ENCODE assay signal across 8 mouse cellular contexts in the genomic region with DNA sequence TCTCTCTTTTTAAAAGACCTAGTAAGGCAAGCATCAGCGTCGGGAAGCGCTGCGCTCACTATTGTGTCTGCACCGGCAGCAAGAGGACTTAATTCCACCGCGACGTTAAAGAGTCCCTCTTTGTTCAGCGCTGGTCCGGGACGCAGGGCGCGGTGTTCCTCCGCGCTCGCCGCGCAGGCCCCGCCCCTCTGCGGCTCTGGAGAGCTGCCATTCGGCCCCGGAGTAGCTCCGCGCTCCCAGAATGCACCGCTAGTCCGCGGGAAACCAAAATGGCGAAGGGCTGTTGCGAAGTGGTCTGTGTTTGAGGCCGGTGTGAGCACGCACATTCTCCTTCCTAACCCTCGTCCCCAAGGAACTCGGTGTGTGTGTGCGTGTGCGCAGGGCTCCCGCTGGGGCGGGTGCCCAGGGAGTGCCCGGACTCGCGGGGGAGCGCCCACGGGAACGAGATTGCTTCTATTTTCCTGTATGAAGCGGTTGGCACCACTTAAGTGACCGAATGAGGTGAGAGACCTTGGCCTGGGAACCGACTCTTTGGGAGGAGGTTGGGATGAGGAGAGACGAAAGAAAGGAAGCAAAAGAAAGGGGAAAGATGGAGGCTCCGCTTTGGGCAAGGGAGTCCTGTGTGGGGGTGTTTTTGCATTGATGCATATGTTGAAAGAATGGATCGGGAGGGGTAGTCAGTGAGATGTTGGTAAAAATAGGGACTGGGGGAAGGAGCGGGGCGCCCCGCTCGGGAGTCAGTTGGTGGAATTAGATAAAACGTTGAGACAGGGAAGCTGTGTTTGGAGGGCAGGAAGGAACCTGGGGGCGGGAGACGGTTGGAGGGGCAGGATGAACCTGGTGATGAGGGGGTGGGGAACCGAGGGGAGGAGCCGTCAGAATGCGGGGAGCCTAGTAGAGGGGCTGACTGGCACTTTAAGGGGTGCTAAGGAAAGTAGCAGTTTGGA. TPM values are rescaled to one million over a fixed set of nuclear protein-coding genes. Genes with fewer than 3 reads are reported as not detected.
A peak's percentile ranks its signal among the peaks of the same experiment; 100 is the strongest.
DNase-seq lines count a peak whose midpoint lies in the region; ATAC-seq and TF ChIP-seq lines count a peak whose summit lies in the region.

A gene (plus strand): TSS at position 210 of the 947 bp plus-strand sequence.

- no peak for TF ChIP-seq RAD21 in CH12.LX (IDR thresholded peaks at IDR 0.05; ENCODE audit: low read depth, low read length)

- dilution Hi-C loops in CH12.LX (cut with MboI; ENCODE audit: extremely low pct_ligation_motif_present, extremely low pct_unique_long_range_greater_than_20kb, low sequenced_read_pairs): no loop called here

- under 1% methylated on average over 59 of the region's 59 CpGs for WGBS in forebrain, embryonic 11.5 days
- under 1% methylated on average over 59 of the region's 59 CpGs for WGBS in heart, embryonic 16.5 days
- under 1% methylated on average over 59 of the region's 59 CpGs for WGBS in liver, embryonic 15.5 days (ENCODE audit: insufficient replicate concordance)
- WGBS in neural tube, embryonic 12.5 days: under 1% methylated on average over 59 of the region's 59 CpGs

- peak within 1 kb of the TSS; percentile 41 for H3K4me2 ChIP-seq in CH12.LX (ENCODE audit: insufficient read depth, low read depth, poor library complexity, severe bottlenecking)
- peak within 1 kb of the TSS; percentile 57 for H3K4me2 ChIP-seq in forebrain, embryonic 11.5 days (ENCODE audit: low read depth, low read length, severe bottlenecking)
- peak within 1 kb of the TSS; percentile 66 for H3K4me2 ChIP-seq in heart, embryonic 16.5 days (ENCODE audit: low read depth, low read length)
- H3K4me2 ChIP-seq in liver, embryonic 15.5 days: peak within 1 kb of the TSS; percentile 92
- H3K4me2 ChIP-seq in neural tube, embryonic 12.5 days (replicated peaks): peak within 1 kb of the TSS; percentile 66

- peak within 1 kb of the TSS; percentile 31; the same call in 1 of the 2 replicates for H3K27ac ChIP-seq in CH12.LX (ENCODE audit: insufficient read depth, low read depth)
- H3K27ac ChIP-seq in forebrain, embryonic 11.5 days (ENCODE audit: low read depth, low read length): peak within 1 kb of the TSS; percentile 89
- H3K27ac ChIP-seq in heart, embryonic 16.5 days (ENCODE audit: low read length): peak within 1 kb of the TSS; percentile 95
- H3K27ac ChIP-seq in liver, embryonic 15.5 days (replicated peaks): peak within 1 kb of the TSS; percentile 85
- peak within 1 kb of the TSS; percentile 92 for H3K27ac ChIP-seq in neural tube, embryonic 12.5 days

- DNase-seq in CH12.LX (ENCODE audit: extremely low read depth): peak; percentile 96
- peak; percentile 96 for DNase-seq in c-Kit-positive CD71-positive TER-119-negative erythroid progenitor cells, embryonic 14.5 days (ENCODE audit: low read depth)
- peak; percentile 98 for DNase-seq in forebrain, embryonic 11.5 days (ENCODE audit: low spot score)
- DNase-seq in kidney, postnatal 36 days: peak; percentile 96 to 98
- peak; percentile 98 for DNase-seq in telencephalon, adult 2 months (ENCODE audit: low read depth, low spot score)

- peak; percentile 98 for ATAC-seq in forebrain, embryonic 11.5 days (replicated peaks; ENCODE audit: low FRiP score)
- ATAC-seq in heart, embryonic 16.5 days (replicated peaks; ENCODE audit: extremely low read depth, insufficient read depth, low FRiP score): peak; percentile 97
- ATAC-seq in liver, embryonic 15.5 days (ENCODE audit: insufficient read depth): peak; percentile 98
- peak; percentile 96 for ATAC-seq in neural tube, embryonic 12.5 days (ENCODE audit: low FRiP score, low read depth)

- no peaks in the 10 kb centered on the region for H3K27me3 ChIP-seq in CH12.LX (replicated peaks)
- no peaks in the 10 kb centered on the region for H3K27me3 ChIP-seq in forebrain, embryonic 11.5 days (ENCODE audit: control insufficient read depth, insufficient read depth, low read length)
- no peaks in the 10 kb centered on the region for H3K27me3 ChIP-seq in heart, embryonic 16.5 days (ENCODE audit: control insufficient read depth, insufficient read depth, low read length)
- H3K27me3 ChIP-seq in liver, embryonic 15.5 days: no peaks in the 10 kb centered on the region
- no peaks in the 10 kb centered on the region for H3K27me3 ChIP-seq in neural tube, embryonic 12.5 days (replicated peaks)

- peak; percentile 99 for TF ChIP-seq POLR2A in CH12.LX (IDR thresholded peaks at IDR 0.05; ENCODE audit: low read depth, low read length)

- TF ChIP-seq EP300 in CH12.LX (IDR thresholded peaks at IDR 0.05; ENCODE audit: low read length): 0 out of 2 replicates have a peak, but pooled peaks have one; percentile 29

- peak within 1 kb of the TSS; percentile 85 to 96 (median 92) for H3K4me3 ChIP-seq in CH12.LX (replicated peaks in 1 of 3; ENCODE audit: low read depth in 2 of 3, low read length in 2 of 3, poor library complexity in 1 of 3)
- peak within 1 kb of the TSS; percentile 98 for H3K4me3 ChIP-seq in forebrain, embryonic 11.5 days (ENCODE audit: low read depth, low read length)
- peak within 1 kb of the TSS; percentile 89 for H3K4me3 ChIP-seq in heart, embryonic 16.5 days (ENCODE audit: low read length)
- H3K4me3 ChIP-seq in liver, embryonic 15.5 days (replicated peaks): peak within 1 kb of the TSS; percentile 94
- H3K4me3 ChIP-seq in neural tube, embryonic 12.5 days: peak within 1 kb of the TSS; percentile 89

- H3K9me3 ChIP-seq in CH12.LX (replicated peaks; ENCODE audit: low read length): peaks cover 6% of the 10 kb centered on the region
- H3K9me3 ChIP-seq in forebrain, embryonic 11.5 days (ENCODE audit: control insufficient read depth, low read length): no peaks in the 10 kb centered on the region
- H3K9me3 ChIP-seq in heart, embryonic 16.5 days (replicated peaks; ENCODE audit: control insufficient read depth, low read length): 0 out of 2 replicates have a peak, but pooled peaks cover 4% of the 10 kb centered on the region
- H3K9me3 ChIP-seq in liver, embryonic 15.5 days (replicated peaks): no peaks in the 10 kb centered on the region
- H3K9me3 ChIP-seq in neural tube, embryonic 12.5 days: 0 out of 2 replicates have a peak, but pooled peaks cover 3% of the 10 kb centered on the region

- peak within 1 kb of the TSS; percentile 89 for H3K9ac ChIP-seq in CH12.LX (ENCODE audit: insufficient read depth, low read depth)
- peak within 1 kb of the TSS; percentile 99 for H3K9ac ChIP-seq in forebrain, embryonic 11.5 days (ENCODE audit: low read length)
- peak within 1 kb of the TSS; percentile 95 for H3K9ac ChIP-seq in heart, embryonic 16.5 days (ENCODE audit: low read length)
- H3K9ac ChIP-seq in liver, embryonic 15.5 days: peak within 1 kb of the TSS; percentile 95
- H3K9ac ChIP-seq in neural tube, embryonic 12.5 days: peak within 1 kb of the TSS; percentile 99

- peaks cover 0 to 17% of the 10 kb centered on the region in 2 experiments; a peak in 1 of 4 replicates for H3K4me1 ChIP-seq in CH12.LX (ENCODE audit: control insufficient read depth in 1 of 2, insufficient read depth in 2 of 2)
- no peaks in the 10 kb centered on the region for H3K4me1 ChIP-seq in forebrain, embryonic 11.5 days (replicated peaks; ENCODE audit: control insufficient read depth, insufficient read depth, low read length)
- H3K4me1 ChIP-seq in heart, embryonic 16.5 days (ENCODE audit: control insufficient read depth, insufficient read depth, low read length): peaks cover 4% of the 10 kb centered on the region; the same call in 1 of the 2 replicates
- H3K4me1 ChIP-seq in liver, embryonic 15.5 days (replicated peaks): peaks cover 16% of the 10 kb centered on the region
- peaks cover 3% of the 10 kb centered on the region; the same call in 1 of the 2 replicates for H3K4me1 ChIP-seq in neural tube, embryonic 12.5 days

- H3K79me2 ChIP-seq in CH12.LX (replicated peaks; ENCODE audit: control insufficient read depth, extremely low read depth, insufficient read depth, poor library complexity, severe bottlenecking): peaks cover 47% of the 10 kb centered on the region

- peaks cover 9 to 27% of the 10 kb centered on the region in 2 experiments for H3K36me3 ChIP-seq in CH12.LX (replicated peaks in 1 of 2; ENCODE audit: control insufficient read depth in 1 of 2, insufficient read depth in 1 of 2, low read length in 1 of 2)
- H3K36me3 ChIP-seq in forebrain, embryonic 11.5 days (ENCODE audit: control insufficient read depth, insufficient read depth, low read length): peaks cover 9% of the 10 kb centered on the region
- peaks cover 10% of the 10 kb centered on the region for H3K36me3 ChIP-seq in heart, embryonic 16.5 days (ENCODE audit: control insufficient read depth, insufficient read depth)
- H3K36me3 ChIP-seq in liver, embryonic 15.5 days (replicated peaks): peaks cover 21% of the 10 kb centered on the region
- peaks cover 17% of the 10 kb centered on the region for H3K36me3 ChIP-seq in neural tube, embryonic 12.5 days

- no peak; a peak in 1 of 4 replicates for TF ChIP-seq CTCF in CH12.LX (conservative IDR thresholded peaks at IDR 0.05 in 1 of 2, IDR thresholded peaks at IDR 0.05 in 1 of 2; ENCODE audit: low read depth in 2 of 2, low read length in 2 of 2)

- in situ Hi-C loops in CH12.LX (cut with MboI; ENCODE audit: low pct_ligation_motif_present, low pct_unique_long_range_greater_than_20kb, low sequenced_read_pairs): no loop called here

TF ChIP-seq in CH12.LX, 34 proteins besides CTCF, POLR2A, EP300 and RAD21 (continues in another document):
- TF ChIP-seq UBTF (IDR thresholded peaks at IDR 0.05; ENCODE audit: low read depth, low read length): 0 out of 2 replicates have a peak, but pooled peaks have one; percentile 58
- TF ChIP-seq PAX5 (IDR thresholded peaks at IDR 0.05; ENCODE audit: low read length): no peak
- TF ChIP-seq BHLHE40 (IDR thresholded peaks at IDR 0.05; ENCODE audit: low read depth, low read length): no peak
- TF ChIP-seq USF2 (conservative IDR thresholded peaks at IDR 0.05; ENCODE audit: low read depth, low read length): no peak
- peak; percentile 85; the same call in 1 of the 2 replicates for TF ChIP-seq E2F4 (IDR thresholded peaks at IDR 0.05; ENCODE audit: insufficient replicate concordance, low read depth, low read length)
- TF ChIP-seq MXI1 (IDR thresholded peaks at IDR 0.05; ENCODE audit: low read depth, low read length): no peak; the same call in 1 of the 2 replicates
- peak; percentile 76; the same call in 1 of the 2 replicates for TF ChIP-seq MAZ (IDR thresholded peaks at IDR 0.05; ENCODE audit: low read depth, low read length)
- no peak for TF ChIP-seq SMC3 (IDR thresholded peaks at IDR 0.05; ENCODE audit: low read depth, low read length)
- TF ChIP-seq CHD2 (IDR thresholded peaks at IDR 0.05; ENCODE audit: low read length): peak; percentile 89
- TF ChIP-seq TBP (conservative IDR thresholded peaks at IDR 0.05; ENCODE audit: low read depth, low read length): peak; percentile 96

RNA-seq across cellular contexts. Expression of the gene that starts here (rescaled TPM):
- total RNA-seq in CH12.LX (2012; rRNA removed) (58.7 and 65.2 TPM in 2 replicates), CH12.LX (2014; rRNA removed) (76.2 and 86.9 TPM in 2 replicates)
- polyA plus RNA-seq in CH12.LX (2012; ENCODE audit: insufficient read length, low read depth): 63.8 and 71.0 TPM in 2 replicates
- polyA plus RNA-seq in forebrain, embryonic 11.5 days (2014; fragmentation: Nextera tagmentation; extraction: Ambion mirVana): 138 and 148 TPM in 2 replicates
- 75.0 and 99.1 TPM in 2 replicates for polyA plus RNA-seq in heart, embryonic 16.5 days (2015; fragmentation: Nextera tagmentation; extraction: Ambion mirVana)
- polyA plus RNA-seq in liver, embryonic 15.5 days (2015; fragmentation: Nextera tagmentation; extraction: Ambion mirVana): 33.2 and 36.6 TPM in 2 replicates
- polyA plus RNA-seq in neural tube, embryonic 12.5 days (2016; fragmentation: Nextera tagmentation; extraction: Ambion mirVana): 124 and 132 TPM in 2 replicates

Comparison
In these comparisons a context has a peak if more than half of its experiments do, and no peak if none do; other contexts are left out.
1. Peak in every context shown above with its lines: DNase-seq, ATAC-seq, H3K4me3 ChIP-seq and H3K27ac ChIP-seq.
2. H3K27ac ChIP-seq: peak in every context shown above with its lines; median percentile 95 in heart, embryonic 16.5 days; 92 in neural tube, embryonic 12.5 days; 89 in forebrain, embryonic 11.5 days; 85 in liver, embryonic 15.5 days; 31 in CH12.LX.
3. H3K4me2 ChIP-seq: peak in every context shown above with its lines; median percentile 92 in liver, embryonic 15.5 days; 66 in heart, embryonic 16.5 days; 66 in neural tube, embryonic 12.5 days; 57 in forebrain, embryonic 11.5 days; 41 in CH12.LX.